Mouse (Mus musculus) CH12.LX (cell line): ENCODE results near the gene Fahd2a.

ENCODE experiments used
- CHD1 ChIP-seq: IDR thresholded peaks from 2 replicates; pipeline ENCODE4 v1.6.1; 2012; ENCODE audit warnings: low read depth, low read length, improper control_type of control experiment, inconsistent platforms
- CTCF ChIP-seq, 2 experiments: IDR thresholded peaks in 1 of 2; conservative IDR thresholded peaks in 1 of 2; 2 replicates each; pipeline ENCODE4 v1.5.1; 2011 to 2012; ENCODE audit warnings: low read depth in 2 of 2, low read length in 2 of 2, improper control_type of control experiment in 1 of 2, inconsistent platforms in 1 of 2, mild to moderate bottlenecking in 1 of 2, moderate library complexity in 1 of 2
- ETS1 ChIP-seq: conservative IDR thresholded peaks from 2 replicates; pipeline ENCODE4 v1.6.1; 2012; ENCODE audit warnings: low read depth, mild to moderate bottlenecking, inconsistent platforms, low read length, improper control_type of control experiment, moderate library complexity
- JUND ChIP-seq: conservative IDR thresholded peaks from 2 replicates; pipeline ENCODE4 v1.6.1; 2011; ENCODE audit warnings: low read depth, low read length, improper control_type of control experiment
- KAT2A ChIP-seq: IDR thresholded peaks from 2 replicates; pipeline ENCODE4 v1.6.1; 2012; ENCODE audit warnings: low read length, improper control_type of control experiment, inconsistent platforms; ENCODE audit not compliant: insufficient replicate concordance
- MEF2A ChIP-seq: IDR thresholded peaks from 2 replicates; pipeline ENCODE4 v1.6.1; 2014; ENCODE audit warnings: low read depth, mild to moderate bottlenecking, inconsistent platforms, low read length, improper control_type of control experiment, borderline replicate concordance
- POLR2A ChIP-seq: IDR thresholded peaks from 2 replicates; pipeline ENCODE4 v1.6.1; 2011; ENCODE audit warnings: low read depth, mild to moderate bottlenecking, improper control_type of control experiment, low read length
- POLR2AphosphoS2 ChIP-seq: IDR thresholded peaks from 2 replicates; pipeline ENCODE4 v1.6.1; 2011; ENCODE audit warnings: low read depth, low read length, improper control_type of control experiment
- RAD21 ChIP-seq: IDR thresholded peaks from 2 replicates; pipeline ENCODE4 v1.6.1; 2011; ENCODE audit warnings: low read depth, mild to moderate bottlenecking, low read length, improper control_type of control experiment, moderate library complexity
- USF1 ChIP-seq: IDR thresholded peaks from 2 replicates; pipeline ENCODE4 v1.6.1; 2014; ENCODE audit warnings: low read depth, mild to moderate bottlenecking, inconsistent platforms, low read length, improper control_type of control experiment
- USF2 ChIP-seq: conservative IDR thresholded peaks from 2 replicates; pipeline ENCODE4 v1.6.1; 2011; ENCODE audit warnings: low read depth, low read length, improper control_type of control experiment

DNA sequence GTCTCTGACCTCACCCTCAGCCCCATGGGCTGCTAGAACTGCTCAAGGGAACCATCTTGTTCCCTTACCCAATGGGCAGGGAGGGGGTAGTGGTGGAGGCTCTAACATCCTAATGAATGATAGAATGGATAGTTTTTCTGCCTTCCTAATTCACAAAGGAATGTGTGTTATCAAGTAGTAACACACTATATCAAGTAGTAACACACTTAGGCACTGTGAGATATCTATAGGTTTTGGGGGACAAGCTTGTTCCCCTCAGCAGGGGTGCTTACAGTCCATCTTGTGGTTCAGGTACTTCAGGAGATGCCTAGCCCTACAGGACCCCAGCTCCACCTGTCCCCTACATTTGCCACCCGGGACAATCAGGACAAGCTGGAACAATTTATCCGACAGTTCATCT, 8.8 kb downstream of the Fahd2a start:
- no peak for TF ChIP-seq POLR2A
- no peak for TF ChIP-seq KAT2A
- no peak for TF ChIP-seq JUND
- TF ChIP-seq CTCF (conservative IDR thresholded peaks at IDR 0.05 in 1 of 2, IDR thresholded peaks at IDR 0.05 in 1 of 2; ENCODE audit: low read depth in 2 of 2, low read length in 2 of 2), result no peak
- no peak for TF ChIP-seq USF1
- TF ChIP-seq ETS1, result no peak
- TF ChIP-seq CHD1, result no peak
- no peak for TF ChIP-seq RAD21
- no peak for TF ChIP-seq MEF2A
- TF ChIP-seq USF2, result no peak
- TF ChIP-seq POLR2AphosphoS2, result no peak
